Mouse (Mus musculus) ES-Bruce4 (cell line): ENCODE measurements at regions not wholly inside any gene's neighbourhood (a gene's known extent, or its start where the extent isn't known, plus 50 kb on each side); places are given as distances from the start of the nearest gene placed in this dataset.

Source experiments
- CTCF ChIP-seq: IDR thresholded peaks from one replicate; pipeline ENCODE4 v1.8.1; 2011; ENCODE audit warnings: low read depth, low read length
- POLR2A ChIP-seq: IDR thresholded peaks from one replicate; pipeline ENCODE4 v1.8.1; 2011; ENCODE audit warnings: low read length; ENCODE audit not compliant: insufficient read depth

DNA sequence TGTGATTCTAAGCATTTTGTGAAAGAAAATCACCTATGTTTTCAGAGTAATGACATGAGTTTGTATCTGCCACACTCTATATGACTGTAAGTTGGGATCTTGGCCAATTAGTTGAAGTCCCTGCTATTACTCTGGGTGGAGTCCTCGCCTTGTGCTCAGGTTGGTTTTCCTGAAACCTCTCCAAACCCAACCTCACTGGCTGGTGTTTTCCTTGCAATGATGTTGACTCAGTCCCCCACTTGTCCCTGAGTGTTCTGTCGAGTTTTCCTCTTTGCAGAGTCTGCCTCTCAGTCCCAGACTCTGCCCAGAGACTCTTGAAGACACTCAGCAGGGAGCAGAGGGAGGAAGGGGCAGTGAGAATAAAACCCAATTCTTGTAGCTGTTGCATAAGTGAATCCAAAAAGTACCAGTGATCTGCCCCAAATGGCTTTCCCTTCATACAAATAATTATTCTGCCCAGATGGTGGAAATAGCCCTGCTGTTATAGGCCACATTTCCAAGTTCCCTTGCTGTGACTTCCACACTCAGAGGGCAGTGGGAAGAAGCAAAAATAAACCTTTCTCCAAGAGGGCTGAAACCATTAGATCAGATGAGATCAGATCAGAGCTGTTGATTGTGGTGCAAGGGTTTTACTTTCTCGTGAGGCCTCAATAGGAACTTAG is 694.3 kb downstream of the Hs3st4 start:
- TF ChIP-seq POLR2A (no peak), CTCF (no peak)
